Mouse (Mus musculus) gastrocnemius, postnatal 25 days (tissue): ENCODE measurements around the gene Ciapin1. TPM values are rescaled to one million over a fixed set of nuclear protein-coding genes. Genes with fewer than 3 reads are reported as not detected.

ENCODE experiments used
- DNase-seq: peaks from one replicate; pipeline ENCODE4 v3.0.0; 2022
- total RNA-seq, 2 experiments: library from RNA; stranded (reverse); gene quantifications; 1 replicate in 1 of 2; 2 replicates in 1 of 2; pipeline ENCODE4 v1.2.3; 2021

Gene Ciapin1
- total RNA-seq, 2 experiments from 2014 or later, result 38.4 to 45.3 TPM

- no peak for DNase-seq
Measured at GRCm38 (mm10) chr8:94808372-94808771, 29.8 kb downstream of the Ciapin1 start.

GRCm38 (mm10) chr8:94807506-94807905, 30.7 kb downstream of the Ciapin1 start:
- DNase-seq, result no peak

- DNase-seq, result no peak
Measured at GRCm38 (mm10) chr8:94805811-94806210, 32.3 kb downstream of the Ciapin1 start.

GRCm38 (mm10) chr8:94804546-94805340, 33.4 kb downstream of the Ciapin1 start:
- DNase-seq, result no peak

- no peak for DNase-seq
Measured at GRCm38 (mm10) chr8:94803551-94803950, 34.6 kb downstream of the Ciapin1 start.

GRCm38 (mm10) chr8:94802375-94802774, 35.8 kb downstream of the Ciapin1 start:
- DNase-seq, result no peak

GRCm38 (mm10) chr8:94801293-94802095, 36.7 kb downstream of the Ciapin1 start:
- DNase-seq, result no peak

DNA sequence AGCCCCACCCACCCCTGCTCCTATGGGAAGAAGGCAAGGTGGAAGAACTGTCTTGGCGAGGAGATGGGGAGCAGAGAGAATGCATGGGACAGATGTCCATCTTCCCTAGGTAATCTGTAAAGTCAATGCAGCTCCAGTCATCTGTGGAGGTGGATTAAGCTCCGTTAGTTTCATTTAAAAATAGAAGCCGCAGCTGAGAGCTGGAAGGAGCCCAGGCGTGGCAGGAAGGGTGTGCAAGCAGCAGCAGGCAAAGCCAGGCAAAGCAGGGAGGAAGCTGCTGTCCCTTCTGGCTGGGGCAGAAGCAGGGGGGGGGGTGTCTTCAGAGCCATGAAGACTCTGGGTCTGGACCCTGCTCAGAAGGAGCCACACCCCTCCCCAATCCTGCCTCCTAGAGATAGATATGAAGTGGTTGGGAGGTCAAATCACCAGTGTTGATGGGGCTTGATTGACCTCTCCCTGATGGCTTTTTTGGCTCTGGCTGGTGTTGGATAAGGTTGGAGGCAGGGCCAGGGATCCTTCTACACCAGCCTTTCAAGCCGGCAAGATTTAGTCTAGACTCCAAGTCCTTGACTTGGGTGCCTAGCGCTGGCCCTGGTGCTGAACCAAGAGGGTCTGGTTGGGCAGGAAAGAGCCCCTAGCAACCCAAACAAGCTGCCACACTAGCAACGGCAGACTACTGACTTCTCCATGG, 37.7 kb downstream of the Ciapin1 start:
- no peak for DNase-seq

DNA sequence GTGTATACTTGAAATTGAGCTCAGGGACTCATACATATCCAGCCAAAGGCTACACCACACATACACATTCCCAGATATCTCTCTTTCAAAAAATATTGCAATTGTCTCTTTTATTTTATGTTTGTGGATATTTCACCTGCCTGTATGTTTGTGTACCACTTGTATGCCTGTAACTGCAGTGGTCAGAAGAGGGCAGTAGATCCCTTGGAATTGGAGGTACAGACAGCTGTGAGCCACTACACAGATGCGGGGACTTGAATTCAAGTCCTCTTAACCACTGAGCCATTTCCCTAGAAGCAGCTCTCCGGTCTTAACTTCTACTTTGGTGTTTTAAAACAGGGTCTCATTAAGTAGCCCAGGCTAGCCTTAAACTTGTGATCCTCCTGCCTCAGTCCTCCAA, 43.4 kb downstream of the Ciapin1 start:
- DNase-seq, result no peak

DNA sequence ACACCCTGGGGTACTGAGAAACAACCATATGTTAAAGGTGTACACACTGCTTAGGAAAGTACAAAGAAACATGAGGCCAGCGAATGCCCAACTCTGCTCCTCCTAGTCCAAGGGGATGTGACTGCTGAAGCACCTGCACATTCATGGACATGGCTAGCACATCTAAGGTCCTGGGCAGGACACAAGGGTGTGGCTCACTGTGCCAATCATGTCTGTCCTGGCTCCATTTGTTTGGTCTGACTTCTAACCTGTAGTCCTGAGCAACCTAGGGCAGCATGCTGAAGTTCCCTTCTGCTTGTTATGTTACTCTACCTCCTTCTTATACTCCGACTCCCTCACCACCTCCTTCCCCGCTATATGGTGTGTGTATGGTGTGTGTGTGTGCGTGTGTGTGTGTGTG, 43.8 kb downstream of the Ciapin1 start:
- DNase-seq, result no peak

- DNase-seq, result no peak
Measured at GRCm38 (mm10) chr8:94789256-94789955, 48.8 kb downstream of the Ciapin1 start.

DNA sequence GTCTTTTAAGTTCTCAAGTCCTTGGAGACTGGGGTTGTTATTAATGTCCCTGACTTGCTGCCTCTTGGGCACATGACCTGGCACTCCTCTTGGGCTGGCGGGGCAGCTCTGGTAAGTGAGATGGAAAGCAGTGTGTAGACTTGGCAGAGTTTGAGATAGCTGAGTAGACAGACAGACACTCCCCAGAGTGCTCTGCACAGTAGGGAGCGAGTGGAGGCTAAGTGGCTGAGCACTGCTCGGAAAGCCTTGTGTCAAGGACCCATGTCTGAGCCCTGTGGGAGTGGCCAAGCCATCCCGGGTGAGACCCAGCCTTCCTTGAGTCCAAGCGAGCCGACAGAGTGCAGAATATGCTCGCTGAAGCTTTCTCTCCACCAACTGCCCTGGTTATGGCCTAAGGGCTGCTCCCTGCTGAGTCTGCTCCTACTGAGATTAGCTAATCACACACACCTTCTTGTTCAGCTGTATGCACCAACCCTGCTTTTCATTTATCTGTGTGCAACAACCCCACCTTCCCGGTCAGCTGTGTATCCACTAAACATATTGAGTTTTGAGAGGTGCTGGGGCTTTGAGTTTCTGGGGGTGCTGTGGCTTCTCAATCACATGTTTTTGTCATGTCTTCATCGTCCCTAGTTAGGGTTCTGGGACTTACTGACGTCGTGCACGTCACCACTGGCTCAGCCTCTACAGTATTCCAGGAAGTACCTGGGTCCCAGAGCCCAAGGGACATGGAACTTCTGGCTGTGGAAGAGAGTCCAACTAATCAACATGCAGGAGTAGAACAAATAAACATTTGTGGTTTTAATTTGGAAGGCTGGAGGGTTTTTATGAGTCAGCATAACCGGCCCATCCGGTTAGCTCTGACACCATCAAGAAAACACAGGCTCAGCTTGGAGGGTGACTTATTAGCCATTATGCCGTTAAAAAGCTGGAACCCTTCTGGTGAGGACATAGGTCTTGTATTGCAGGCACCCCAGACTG, 50.3 kb downstream of the Ciapin1 start:
- DNase-seq, result no peak

DNA sequence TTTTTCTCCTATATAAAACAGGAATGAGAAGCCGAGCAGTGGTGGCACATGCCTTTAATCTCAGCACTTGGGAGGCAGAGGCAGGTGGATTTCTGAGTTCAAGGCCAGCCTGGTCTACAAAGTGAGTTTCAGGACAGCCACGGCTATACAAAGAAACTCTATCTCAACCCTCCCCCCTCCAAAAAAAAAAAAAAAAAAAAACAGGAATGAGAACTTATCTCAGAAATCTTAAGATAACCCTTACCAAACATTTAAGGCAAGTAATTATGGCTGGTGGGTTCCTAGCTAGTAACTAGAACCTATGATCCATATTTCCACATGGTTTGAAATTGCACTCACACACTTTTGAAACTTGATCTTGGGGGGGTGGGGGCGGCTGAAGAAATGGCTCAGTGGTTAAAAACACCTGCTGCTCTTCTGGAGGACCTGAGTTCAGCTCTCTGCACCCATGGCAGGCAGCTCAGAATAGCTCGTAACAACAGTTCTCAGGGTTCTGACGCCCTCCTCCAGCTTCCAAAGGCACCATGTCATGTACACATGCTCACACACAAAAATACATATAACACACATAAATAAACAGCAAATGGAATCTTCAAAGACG, 52.1 kb downstream of the Ciapin1 start:
- no peak for DNase-seq

DNA sequence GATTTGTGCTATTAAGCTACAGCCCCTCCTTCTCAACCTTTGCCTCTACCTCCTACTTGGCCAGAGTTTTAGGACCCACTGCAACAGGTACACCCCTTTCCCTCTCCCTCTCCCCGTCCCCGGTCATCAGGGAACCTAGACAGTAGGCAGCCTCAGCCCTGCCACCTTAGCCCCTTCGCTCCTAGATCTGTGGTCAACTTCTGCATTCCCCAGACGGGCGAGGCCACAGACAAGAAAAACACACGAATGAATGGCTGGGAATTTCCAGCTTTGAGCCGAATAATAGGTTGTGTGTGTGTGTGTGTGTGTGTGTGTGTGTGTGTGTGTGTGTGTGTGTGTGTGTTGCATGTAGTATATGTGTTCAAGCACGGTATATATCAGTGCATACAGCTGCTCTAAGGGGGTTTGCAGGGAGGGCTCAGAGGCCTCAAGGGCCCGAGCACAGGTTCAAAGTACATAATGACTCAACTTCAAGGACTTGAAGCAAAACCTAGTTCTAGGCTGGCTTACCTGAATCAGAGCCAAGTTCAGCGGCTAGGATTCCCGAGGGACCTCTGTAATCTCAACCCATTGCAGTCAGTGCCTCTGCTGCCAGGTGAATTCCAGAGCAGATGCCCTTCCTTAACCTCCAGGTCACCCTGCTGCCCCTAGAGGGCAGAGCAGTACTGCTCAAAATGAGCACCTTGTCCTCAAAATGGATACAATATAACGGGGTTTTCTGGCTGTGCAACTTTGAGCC, 52.7 kb downstream of the Ciapin1 start:
- DNase-seq, result no peak

GRCm38 (mm10) chr8:94783890-94784289, 54.3 kb downstream of the Ciapin1 start:
- no peak for DNase-seq

GRCm38 (mm10) chr8:94781838-94782235, 56.3 kb downstream of the Ciapin1 start:
- no peak for DNase-seq

GRCm38 (mm10) chr8:94781155-94781837, 56.9 kb downstream of the Ciapin1 start:
- DNase-seq, result no peak

DNA sequence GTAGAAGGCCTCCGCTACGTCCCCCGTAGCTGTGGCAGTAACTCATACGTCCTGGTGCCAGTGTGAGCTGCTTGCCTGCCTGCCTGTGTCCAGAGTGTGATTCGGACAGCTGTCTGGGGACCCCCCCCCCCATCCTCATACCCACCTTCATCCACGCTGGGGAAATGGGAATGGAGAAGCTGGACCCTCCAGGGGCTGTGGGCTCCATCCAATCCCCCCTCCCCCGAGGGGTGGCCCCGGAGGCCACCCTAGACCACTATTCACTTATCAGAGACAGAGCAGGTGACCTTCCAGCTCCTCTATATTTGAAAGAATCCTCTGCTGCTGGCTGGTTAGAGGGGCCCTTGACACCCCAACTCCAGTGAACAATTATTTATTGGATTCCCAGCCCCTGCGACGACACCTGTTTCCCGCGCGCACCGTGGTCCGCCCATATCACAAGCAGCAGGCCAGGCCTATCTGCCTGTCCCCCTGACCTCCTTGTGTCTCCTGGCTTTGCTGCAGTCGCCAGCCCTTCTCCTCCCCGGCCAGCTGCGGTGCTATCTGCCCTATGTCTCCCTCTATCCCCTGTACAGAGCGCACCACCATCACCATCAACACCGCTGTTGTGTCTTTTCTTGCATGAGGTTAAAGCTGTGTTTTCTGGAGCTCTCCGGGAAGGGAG, 57.5 kb downstream of the Ciapin1 start:
- DNase-seq, result no peak
